Mouse (Mus musculus) myocyte (in vitro differentiated cells): ENCODE measurements around the gene Gper1. TPM values are rescaled to one million over a fixed set of nuclear protein-coding genes. Genes with fewer than 3 reads are reported as not detected.

Experiments used
- H3K27me3 ChIP-seq: one replicate; pipeline ENCODE4 v1.6.1; 2011; ENCODE audit not compliant: control insufficient read depth, insufficient read depth, insufficient read length
- H3K36me3 ChIP-seq: one replicate; pipeline ENCODE4 v1.6.1; 2011; ENCODE audit not compliant: control insufficient read depth, insufficient read depth
- H3K4me2 ChIP-seq: one replicate; pipeline ENCODE4 v1.6.1; 2011; ENCODE audit warnings: low read depth, control low read depth
- H3K4me3 ChIP-seq: one replicate; pipeline ENCODE4 v1.5.1; 2011; ENCODE audit warnings: mild to moderate bottlenecking, control low read depth, moderate library complexity
- H3K79me2 ChIP-seq: one replicate; pipeline ENCODE4 v1.6.1; 2011; ENCODE audit not compliant: control insufficient read depth, insufficient read depth
- H3ac ChIP-seq: one replicate; pipeline ENCODE4 v1.6.1; 2011; ENCODE audit not compliant: control insufficient read depth, insufficient read length
- CEBPB ChIP-seq: IDR thresholded peaks from 2 replicates; pipeline ENCODE4 v1.6.1; 2011; ENCODE audit warnings: mild to moderate bottlenecking, moderate library complexity; ENCODE audit not compliant: poor library complexity, insufficient read depth, severe bottlenecking
- E2F4 ChIP-seq: IDR thresholded peaks from one replicate; pipeline ENCODE4 v1.6.1; 2011; ENCODE audit warnings: mild to moderate bottlenecking, control low read depth, moderate library complexity; ENCODE audit not compliant: insufficient read depth
- MAX ChIP-seq: IDR thresholded peaks from one replicate; pipeline ENCODE4 v1.6.1; 2011; ENCODE audit warnings: low read depth, mild to moderate bottlenecking, control low read depth
- MYOD1 ChIP-seq, 3 experiments: IDR thresholded peaks; one replicate each; pipeline ENCODE4 v1.6.1; 2011; ENCODE audit warnings: control low read depth in 2 of 3, low read depth in 2 of 3, mild to moderate bottlenecking in 2 of 3, moderate library complexity in 1 of 3; ENCODE audit not compliant: insufficient read length in 2 of 3, control insufficient read depth in 1 of 3
- MYOG ChIP-seq, 3 experiments: IDR thresholded peaks; one replicate each; pipeline ENCODE4 v1.6.1; 2011; ENCODE audit warnings: control low read depth in 2 of 3, low read depth in 2 of 3, mild to moderate bottlenecking in 2 of 3; ENCODE audit not compliant: insufficient read length in 2 of 3, control insufficient read depth in 1 of 3, insufficient read depth in 1 of 3
- POLR2A ChIP-seq: IDR thresholded peaks from one replicate; pipeline ENCODE4 v1.6.1; 2011; ENCODE audit warnings: low read depth, mild to moderate bottlenecking, control low read depth, moderate library complexity; ENCODE audit not compliant: insufficient read length
- POLR2AphosphoS2 ChIP-seq: IDR thresholded peaks from one replicate; pipeline ENCODE4 v1.6.1; 2011; ENCODE audit warnings: low read depth, control low read depth; ENCODE audit not compliant: insufficient read length
- REST ChIP-seq: IDR thresholded peaks from one replicate; pipeline ENCODE4 v1.6.1; 2011; ENCODE audit warnings: mild to moderate bottlenecking, control low read depth, moderate library complexity; ENCODE audit not compliant: insufficient read depth, insufficient read length
- SRF ChIP-seq: IDR thresholded peaks from one replicate; pipeline ENCODE4 v1.6.1; 2011; ENCODE audit warnings: low read depth; ENCODE audit not compliant: control insufficient read depth, insufficient read length
- TCF12 ChIP-seq: IDR thresholded peaks from one replicate; pipeline ENCODE4 v1.6.1; 2011; ENCODE audit warnings: mild to moderate bottlenecking, control low read depth; ENCODE audit not compliant: poor library complexity, insufficient read depth, severe bottlenecking
- TCF3 ChIP-seq: IDR thresholded peaks from one replicate; pipeline ENCODE4 v1.6.1; 2011; ENCODE audit warnings: low read depth, control low read depth; ENCODE audit not compliant: insufficient read length
- USF1 ChIP-seq: IDR thresholded peaks from one replicate; pipeline ENCODE4 v1.6.1; 2011; ENCODE audit warnings: low read depth, mild to moderate bottlenecking, control low read depth, moderate library complexity
- polyA plus RNA-seq: library from polyadenylated mRNA; unstranded; fragments of >200 nt; fragmentation: generic; extraction: Trizol; gene quantifications from one replicate; pipeline ENCODE4 v1.2.1, GENCODE M21; 2012; ENCODE audit warnings: missing spikeins

The Gper1 gene
- polyA plus RNA-seq, 1 experiment, result 9.2 TPM

DNA sequence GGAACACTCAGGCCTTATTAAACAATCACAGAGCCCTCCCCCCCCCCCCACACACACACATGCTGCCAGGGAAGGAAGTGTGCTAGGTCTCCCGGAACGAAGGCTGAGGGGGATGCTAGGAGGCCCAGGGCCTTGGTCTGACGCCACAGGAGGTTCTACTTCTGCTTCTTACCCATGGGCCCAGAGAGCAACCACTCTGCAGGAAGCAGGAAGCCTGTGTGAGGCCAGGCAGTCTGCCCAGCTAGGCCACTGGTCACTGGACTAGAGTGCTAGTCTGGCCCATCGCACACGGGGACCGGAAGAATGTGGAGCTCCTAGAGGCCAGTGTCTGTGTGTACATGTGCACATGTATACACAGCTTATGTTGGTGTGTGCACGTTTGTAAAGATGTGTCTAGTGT, 14.4 kb upstream of the Gper1 start:
- Histone ChIP-seq H3K79me2 (no peaks in the 10 kb centered on the region), H3K36me3 (no peaks in the 10 kb centered on the region), H3ac (no peak overlapping the region), H3K4me3 (no peak overlapping the region), H3K4me2 (no peak overlapping the region), H3K27me3 (no peaks in the 10 kb centered on the region)
- no peak for TF ChIP-seq REST
- TF ChIP-seq CEBPB, result no peak
- no peak for TF ChIP-seq MYOD1 (IDR thresholded peaks at IDR 0.05; ENCODE audit: control insufficient read depth in 1 of 3, insufficient read length in 2 of 3, low read depth in 2 of 3)
- no peak for TF ChIP-seq TCF3
- no peak for TF ChIP-seq E2F4

DNA sequence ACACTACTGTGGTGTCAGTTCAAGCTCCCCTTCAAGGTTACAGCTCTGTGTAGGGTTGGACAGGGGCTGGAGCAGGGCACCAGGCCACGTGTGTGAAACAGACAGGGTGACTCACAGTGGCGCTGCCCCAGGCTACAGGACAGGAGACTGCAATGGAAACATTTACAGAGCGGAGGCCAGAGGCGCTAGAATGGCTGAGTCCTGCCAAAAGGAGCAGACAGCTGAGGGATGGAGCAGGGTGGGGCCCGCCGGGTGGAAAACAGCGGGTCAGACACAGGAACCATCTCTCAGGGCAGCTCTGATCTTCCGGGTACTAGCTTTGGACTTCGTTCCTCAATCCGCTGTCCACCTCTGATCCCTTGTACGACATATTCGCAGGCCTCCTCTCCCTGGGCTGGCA, 13.5 kb upstream of the Gper1 start:
- Histone ChIP-seq H3K27me3 (no peaks in the 10 kb centered on the region), H3ac (no peak overlapping the region), H3K79me2 (no peaks in the 10 kb centered on the region), H3K4me3 (no peak overlapping the region), H3K36me3 (no peaks in the 10 kb centered on the region), H3K4me2 (peak overlapping the region; percentile 55)
- TF ChIP-seq POLR2AphosphoS2 (no peak), CEBPB (no peak), E2F4 (no peak), MAX (no peak), REST (no peak), POLR2A (no peak), MYOD1 (IDR thresholded peaks at IDR 0.05; ENCODE audit: control insufficient read depth in 1 of 3, insufficient read length in 2 of 3, low read depth in 2 of 3) (peak in 2 of 3 experiments; percentile 28 to 50), TCF12 (no peak), USF1 (peak; percentile 48), MYOG (IDR thresholded peaks at IDR 0.05; ENCODE audit: control insufficient read depth in 1 of 3, insufficient read depth in 1 of 3, insufficient read length in 2 of 3, low read depth in 2 of 3) (peak; percentile 46 to 77 (median 61)), SRF (no peak)

GRCm38 (mm10) chr5:139410056-139410455, 12.9 kb upstream of the Gper1 start:
- Histone ChIP-seq H3K4me3 (no peak overlapping the region), H3K79me2 (no peaks in the 10 kb centered on the region), H3K27me3 (no peaks in the 10 kb centered on the region), H3K36me3 (no peaks in the 10 kb centered on the region), H3K4me2 (peak overlapping the region; percentile 55), H3ac (no peak overlapping the region)
- TF ChIP-seq USF1 (no peak), MYOG (IDR thresholded peaks at IDR 0.05; ENCODE audit: control insufficient read depth in 1 of 3, insufficient read depth in 1 of 3, insufficient read length in 2 of 3, low read depth in 2 of 3) (no peak), TCF12 (no peak), POLR2AphosphoS2 (no peak), MYOD1 (IDR thresholded peaks at IDR 0.05; ENCODE audit: control insufficient read depth in 1 of 3, insufficient read length in 2 of 3, low read depth in 2 of 3) (no peak), POLR2A (no peak), TCF3 (no peak), SRF (no peak), CEBPB (no peak), REST (no peak), E2F4 (no peak), MAX (no peak)

DNA sequence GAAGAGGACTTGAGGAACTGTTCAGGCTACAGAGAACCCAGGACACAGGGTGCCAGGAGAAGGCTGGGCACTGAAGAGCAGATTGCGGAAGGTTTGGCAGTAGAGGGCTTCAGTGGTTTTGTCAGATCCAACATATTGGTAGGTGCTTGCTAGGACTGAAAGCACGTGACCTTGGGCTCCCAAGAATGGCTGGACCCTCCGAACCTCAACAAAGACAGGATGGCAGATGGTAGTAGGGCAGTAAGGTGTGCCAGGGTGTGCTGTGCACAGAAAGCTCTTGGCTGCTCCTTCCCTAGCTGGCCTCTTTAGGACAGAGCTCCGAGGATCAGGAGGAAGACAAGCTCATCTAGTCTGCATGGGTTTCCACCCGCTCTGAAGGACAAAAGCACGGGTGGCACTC, 11.8 kb upstream of the Gper1 start:
- Histone ChIP-seq H3K36me3 (no peaks in the 10 kb centered on the region), H3K79me2 (no peaks in the 10 kb centered on the region), H3K27me3 (no peaks in the 10 kb centered on the region), H3K4me2 (no peak overlapping the region), H3ac (no peak overlapping the region), H3K4me3 (no peak overlapping the region)
- TF ChIP-seq TCF3 (no peak), POLR2A (no peak), MAX (no peak), REST (no peak), SRF (no peak), E2F4 (no peak), POLR2AphosphoS2 (no peak), CEBPB (no peak), USF1 (no peak), TCF12 (no peak), MYOG (IDR thresholded peaks at IDR 0.05; ENCODE audit: control insufficient read depth in 1 of 3, insufficient read depth in 1 of 3, insufficient read length in 2 of 3, low read depth in 2 of 3) (no peak), MYOD1 (IDR thresholded peaks at IDR 0.05; ENCODE audit: control insufficient read depth in 1 of 3, insufficient read length in 2 of 3, low read depth in 2 of 3) (no peak)

- Histone ChIP-seq H3K27me3 (no peaks in the 10 kb centered on the region), H3ac (no peak overlapping the region), H3K79me2 (no peaks in the 10 kb centered on the region), H3K36me3 (no peaks in the 10 kb centered on the region), H3K4me3 (no peak overlapping the region), H3K4me2 (no peak overlapping the region)
- no peak for TF ChIP-seq E2F4
- no peak for TF ChIP-seq SRF
- no peak for TF ChIP-seq CEBPB
- no peak for TF ChIP-seq POLR2AphosphoS2
- no peak for TF ChIP-seq TCF12
- no peak for TF ChIP-seq MAX
- TF ChIP-seq POLR2A, result no peak
- TF ChIP-seq USF1, result no peak
- TF ChIP-seq TCF3, result no peak
- no peak for TF ChIP-seq MYOD1 (IDR thresholded peaks at IDR 0.05; ENCODE audit: control insufficient read depth in 1 of 3, insufficient read length in 2 of 3, low read depth in 2 of 3)
- no peak for TF ChIP-seq REST
- TF ChIP-seq MYOG (IDR thresholded peaks at IDR 0.05; ENCODE audit: control insufficient read depth in 1 of 3, insufficient read depth in 1 of 3, insufficient read length in 2 of 3, low read depth in 2 of 3), result no peak
Observed at GRCm38 (mm10) chr5:139411665-139412314, 11.2 kb upstream of the Gper1 start.
